In the genomic region with DNA sequence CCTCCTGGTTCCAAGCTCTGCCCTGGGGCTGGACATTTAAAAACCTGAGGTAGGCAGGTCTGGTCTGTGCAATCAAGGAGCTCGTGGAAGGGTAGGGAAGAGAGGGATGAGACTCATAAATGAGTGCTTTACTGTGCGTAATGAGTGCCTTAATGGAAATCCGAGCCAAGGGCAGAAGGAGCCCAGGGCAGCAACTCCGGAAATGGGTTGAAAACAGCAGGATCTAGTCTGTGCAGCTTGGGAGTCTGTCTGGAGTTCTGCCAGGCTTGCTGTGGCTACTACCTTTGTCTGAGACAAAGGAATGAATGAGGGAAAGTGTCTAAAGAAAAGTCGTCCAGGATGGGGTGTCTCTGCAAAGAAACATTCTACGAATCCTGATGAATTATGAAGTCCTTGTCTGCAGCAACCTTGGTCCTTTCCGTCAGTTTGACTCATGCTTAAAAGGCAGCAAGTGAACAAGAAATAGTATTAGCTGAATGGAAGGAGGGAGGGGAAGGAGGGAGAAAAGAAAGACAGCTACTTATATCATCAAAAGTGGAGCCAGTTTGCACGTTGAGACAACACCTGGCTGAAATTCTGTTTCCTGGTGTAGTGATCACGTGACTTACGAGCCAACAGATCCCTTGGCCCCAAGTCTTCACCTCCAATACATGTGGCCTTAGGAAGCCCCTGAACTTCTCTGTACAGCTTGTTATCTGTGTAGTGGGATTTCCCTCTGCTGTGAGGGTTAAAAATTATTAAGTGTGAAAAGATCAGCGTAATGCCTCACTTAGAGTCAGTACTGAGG, we compare ENCODE assay signal across 9 mouse cellular contexts. TPM values are rescaled to one million over a fixed set of nuclear protein-coding genes. Genes with fewer than 3 reads are reported as not detected.
DNase-seq lines count a peak whose midpoint lies in the region; ATAC-seq and TF ChIP-seq lines count a peak whose summit lies in the region.
"Had no signal": no experiment of that assay in that cellular context is flagged by ENCODE, and none has a peak within 500 bp of the region (broad histone marks: within the 10 kb centered on the region; RNA-seq: fewer than 3 reads in every experiment).

No protein-coding gene starts in this region.

- peaks cover 8% of the 10 kb centered on the region for H3K4me1 ChIP-seq in ES-Bruce4 (ENCODE audit: control insufficient read depth, insufficient read depth, low read length)
- peaks cover 60% of the 10 kb centered on the region for H3K4me1 ChIP-seq in forebrain, embryonic 14.5 days (ENCODE audit: control insufficient read depth, insufficient read depth, low read length)
- peaks cover 41% of the 10 kb centered on the region for H3K4me1 ChIP-seq in midbrain, embryonic 14.5 days (ENCODE audit: control insufficient read depth, insufficient read depth, low read length)

- no peaks in the 10 kb centered on the region for H3K27me3 ChIP-seq in ES-Bruce4 (ENCODE audit: control insufficient read depth, insufficient read depth, low read length, poor library complexity, severe bottlenecking)
- H3K27me3 ChIP-seq in forebrain, embryonic 14.5 days (replicated peaks; ENCODE audit: control insufficient read depth, insufficient read depth, low read length) = no peaks in the 10 kb centered on the region
- no peaks in the 10 kb centered on the region for H3K27me3 ChIP-seq in midbrain, embryonic 14.5 days (ENCODE audit: control insufficient read depth, insufficient read depth, low read length)

- peak overlapping the region; percentile 34 for H3K9ac ChIP-seq in ES-Bruce4 (ENCODE audit: low read depth, poor library complexity, severe bottlenecking)
- H3K9ac ChIP-seq in forebrain, embryonic 14.5 days (ENCODE audit: low read length) = peak overlapping the region; percentile 33; the same call in 1 of the 2 replicates
- 0 out of 2 replicates have a peak overlapping the region, but pooled peaks have one; percentile 17 for H3K9ac ChIP-seq in midbrain, embryonic 14.5 days (replicated peaks; ENCODE audit: low read length)

- DNase-seq in heart, adult 11 months = peak; percentile 86
- no peak for DNase-seq in heart, postnatal 25 days (ENCODE audit: low spot score)
- DNase-seq in forebrain, embryonic 14.5 days (ENCODE audit: low spot score) = peak; percentile 59
- peak; percentile 48 for DNase-seq in midbrain, embryonic 14.5 days
- no peak for DNase-seq in right cerebral cortex, postnatal 25 days
- DNase-seq: heart, adult 2 months had no signal

- peak overlapping the region; percentile 33 for H3K4me2 ChIP-seq in forebrain, embryonic 14.5 days (ENCODE audit: low read length)
- H3K4me2 ChIP-seq in midbrain, embryonic 14.5 days (ENCODE audit: low read length) = peak overlapping the region; percentile 11

- TF ChIP-seq CTCF in ES-Bruce4 (IDR thresholded peaks at IDR 0.05; ENCODE audit: low read depth, low read length) = no peak

- peak overlapping the region; percentile 100 for H3K27ac ChIP-seq in ES-Bruce4 (ENCODE audit: insufficient read depth, low read length)
- peak overlapping the region; percentile 80 for H3K27ac ChIP-seq in forebrain, embryonic 14.5 days (ENCODE audit: low read depth, low read length)
- H3K27ac ChIP-seq in midbrain, embryonic 14.5 days (replicated peaks; ENCODE audit: low read depth, low read length) = peak overlapping the region; percentile 38
- H3K27ac ChIP-seq: heart, adult 2 months had no signal

- WGBS in forebrain, embryonic 14.5 days = 31% methylated on average over 11 of the region's 11 CpGs
- WGBS in midbrain, embryonic 14.5 days = 48% methylated on average over 11 of the region's 11 CpGs

- ATAC-seq in forebrain, embryonic 14.5 days = no peak
- no peak for ATAC-seq in midbrain, embryonic 14.5 days (ENCODE audit: low FRiP score, low TSS enrichment)
- ATAC-seq in CD4-positive, CD25-positive, alpha-beta regulatory T cell, adult 4 months = no peak
- no peak for ATAC-seq in granulocyte monocyte progenitor cell, adult 5-6 weeks (replicated peaks; ENCODE audit: poor library complexity, severe bottlenecking)

- no peak for TF ChIP-seq POLR2A in ES-Bruce4 (IDR thresholded peaks at IDR 0.05; ENCODE audit: insufficient read depth, low read length)

- no peaks in the 10 kb centered on the region for H3K9me3 ChIP-seq in ES-Bruce4 (replicated peaks; ENCODE audit: control insufficient read depth, insufficient read depth, low read length, poor library complexity, severe bottlenecking)
- H3K9me3 ChIP-seq in forebrain, embryonic 14.5 days (replicated peaks; ENCODE audit: control insufficient read depth, low read length) = no peaks in the 10 kb centered on the region
- no peaks in the 10 kb centered on the region for H3K9me3 ChIP-seq in midbrain, embryonic 14.5 days (ENCODE audit: control insufficient read depth, low read length)

- TF ChIP-seq EP300 in ES-Bruce4 (IDR thresholded peaks at IDR 0.05; ENCODE audit: insufficient read depth, low read depth, low read length) = peak; percentile 89

- peak overlapping the region; percentile 47 for H3K4me3 ChIP-seq in ES-Bruce4 (ENCODE audit: low read depth, low read length)
- H3K4me3 ChIP-seq in forebrain, embryonic 14.5 days (ENCODE audit: low read depth, low read length) = peak overlapping the region; percentile 2; the same call in 1 of the 2 replicates
- no peak overlapping the region for H3K4me3 ChIP-seq in midbrain, embryonic 14.5 days (replicated peaks; ENCODE audit: low read depth, low read length)
- H3K4me3 ChIP-seq: heart, adult 2 months had no signal

- intact Hi-C loops in heart, postnatal 25 days (cut with DNase I) = no loop called here

- no peaks in the 10 kb centered on the region for H3K36me3 ChIP-seq in ES-Bruce4 (ENCODE audit: control insufficient read depth, insufficient read depth, low read length, poor library complexity, severe bottlenecking)
- H3K36me3 ChIP-seq in forebrain, embryonic 14.5 days (ENCODE audit: control insufficient read depth, insufficient read depth, low read length) = no peaks in the 10 kb centered on the region
- H3K36me3 ChIP-seq in midbrain, embryonic 14.5 days (ENCODE audit: control insufficient read depth, insufficient read depth, low read length) = no peaks in the 10 kb centered on the region

RNA-seq across cellular contexts. Expression of a gene that starts 2.7 kb away (rescaled TPM):
- total RNA-seq in heart, postnatal 25 days (2021) = 10 to 100 TPM; 11.0 to 12.7 TPM
- polyA plus RNA-seq in ES-Bruce4 (2011; ENCODE audit: insufficient read depth, insufficient read length, low read depth, missing spikeins) = 27.1 and 29.0 TPM in 2 replicates
- 11.6 and 12.8 TPM in 2 replicates for polyA plus RNA-seq in forebrain, embryonic 14.5 days (2014; fragmentation: Nextera tagmentation; extraction: Ambion mirVana)
- polyA plus RNA-seq in midbrain, embryonic 14.5 days (2014; fragmentation: Nextera tagmentation; extraction: Ambion mirVana) = 19.8 and 21.9 TPM in 2 replicates
- polyA plus RNA-seq in CD4-positive, CD25-positive, alpha-beta regulatory T cell, adult 4 months (2017; shearing (Covaris generic)) = 10 to 100 TPM; 19.2 to 26.0 TPM
- total RNA-seq in granulocyte monocyte progenitor cell, adult 5-6 weeks (2014; fragmentation: Nextera tagmentation) = 6.2 and 6.6 TPM in 2 replicates
- 3.6 and 4.4 TPM in 2 replicates for total RNA-seq in granulocyte monocyte progenitor cell, adult 5-6 weeks (2017)

RNA-seq across cellular contexts. Expression of a gene that starts 43.3 kb away (rescaled TPM):
- total RNA-seq in heart, postnatal 25 days (2021) = 10 to 100 TPM; 14.1 to 18.0 TPM
- 35.5 and 38.4 TPM in 2 replicates for polyA plus RNA-seq in ES-Bruce4 (2011; ENCODE audit: insufficient read depth, insufficient read length, low read depth, missing spikeins)
- 32.7 and 38.5 TPM in 2 replicates for polyA plus RNA-seq in forebrain, embryonic 14.5 days (2014; fragmentation: Nextera tagmentation; extraction: Ambion mirVana)
- polyA plus RNA-seq in midbrain, embryonic 14.5 days (2014; fragmentation: Nextera tagmentation; extraction: Ambion mirVana) = 24.2 and 26.7 TPM in 2 replicates
- polyA plus RNA-seq in CD4-positive, CD25-positive, alpha-beta regulatory T cell, adult 4 months (2017; shearing (Covaris generic)) = 10 to 100 TPM; 86.5 to 98.1 TPM
- total RNA-seq in granulocyte monocyte progenitor cell, adult 5-6 weeks (2014; fragmentation: Nextera tagmentation) = 45.3 and 77.8 TPM in 2 replicates
- 25.0 and 67.5 TPM in 2 replicates for total RNA-seq in granulocyte monocyte progenitor cell, adult 5-6 weeks (2017)

RNA-seq across cellular contexts. Expression of a gene that starts 43.3 kb away (rescaled TPM):
- total RNA-seq in heart, postnatal 25 days (2021) = 1 to 10 TPM; 1.4 to 1.8 TPM
- 3.3 and 4.3 TPM in 2 replicates for polyA plus RNA-seq in ES-Bruce4 (2011; ENCODE audit: insufficient read depth, insufficient read length, low read depth, missing spikeins)
- 2.1 and 2.7 TPM in 2 replicates for polyA plus RNA-seq in forebrain, embryonic 14.5 days (2014; fragmentation: Nextera tagmentation; extraction: Ambion mirVana)
- 4.0 TPM in 2 replicates for polyA plus RNA-seq in midbrain, embryonic 14.5 days (2014; fragmentation: Nextera tagmentation; extraction: Ambion mirVana)
- polyA plus RNA-seq in CD4-positive, CD25-positive, alpha-beta regulatory T cell, adult 4 months (2017; shearing (Covaris generic)) = 10 to 100 TPM in 1 of 2 experiments, 1 to 10 TPM in 1; 8.4 to 11.4 TPM
- 4.5 and 10.0 TPM in 2 replicates for total RNA-seq in granulocyte monocyte progenitor cell, adult 5-6 weeks (2014; fragmentation: Nextera tagmentation)
- 1.9 and 3.0 TPM in 2 replicates for total RNA-seq in granulocyte monocyte progenitor cell, adult 5-6 weeks (2017)

RNA-seq across cellular contexts. Expression of a gene that starts 56.8 kb away (rescaled TPM):
- under 1 TPM; 0.28 to 0.52 TPM for total RNA-seq in heart, postnatal 25 days (2021)
- polyA plus RNA-seq in ES-Bruce4 (2011; ENCODE audit: insufficient read depth, insufficient read length, low read depth, missing spikeins) = 0.84 and 1.2 TPM in 2 replicates
- polyA plus RNA-seq in forebrain, embryonic 14.5 days (2014; fragmentation: Nextera tagmentation; extraction: Ambion mirVana) = 0.87 and 1.2 TPM in 2 replicates
- polyA plus RNA-seq in midbrain, embryonic 14.5 days (2014; fragmentation: Nextera tagmentation; extraction: Ambion mirVana) = 1.2 and 2.2 TPM in 2 replicates
- polyA plus RNA-seq in CD4-positive, CD25-positive, alpha-beta regulatory T cell, adult 4 months (2017; shearing (Covaris generic)) = under 1 TPM in 1 of 2 experiments, not detected in 1; 0.94 TPM
- total RNA-seq in granulocyte monocyte progenitor cell, adult 5-6 weeks (2014; fragmentation: Nextera tagmentation) = 0.36 TPM in 1 of 2 replicates, not detected in the other
- not detected in 2 replicates for total RNA-seq in granulocyte monocyte progenitor cell, adult 5-6 weeks (2017)

Comparison
In these comparisons a context has a peak if more than half of its experiments do, and no peak if none do; other contexts are left out.
1. DNase-seq: peak in heart, adult 11 months (single experiment), forebrain, embryonic 14.5 days (single experiment) and midbrain, embryonic 14.5 days (single experiment); none in heart, postnatal 25 days (single experiment) and right cerebral cortex, postnatal 25 days (single experiment).
2. H3K27ac ChIP-seq: peak in every context shown above with its lines; median percentile 100 in ES-Bruce4; 80 in forebrain, embryonic 14.5 days; 38 in midbrain, embryonic 14.5 days.
3. Peak in every context shown above with its lines, with median percentiles within 50 percentile points of each other: H3K9ac ChIP-seq.